Mouse (Mus musculus): Measurements from ENCODE around the gene B230219D22Rik.
A peak's percentile ranks its signal among the peaks of the same experiment; 100 is the strongest.

GRCm38 (mm10) chr13:55714501-55715166 is 21.7 kb downstream of the B230219D22Rik start, which contains the start of gene Txndc15:
- TF ChIP-seq CTCF (IDR thresholded peaks at IDR 0.05; ENCODE audit: low read depth, low read length) (no peak), EP300 (IDR thresholded peaks at IDR 0.05; ENCODE audit: insufficient read depth, low read depth, low read length) (peak; percentile 63; the same call in 1 of the 2 replicates), POLR2A (IDR thresholded peaks at IDR 0.05; ENCODE audit: insufficient read depth, low read length) (peak; percentile 61)
